10 mouse cellular contexts compared by ENCODE assay signal in genomic region chr3:121433359-121433758, GRCm38 (mm10). TPM values are rescaled to one million over a fixed set of nuclear protein-coding genes. Genes with fewer than 3 reads are reported as not detected.
DNase-seq lines count a peak whose midpoint lies in the region; ATAC-seq lines count a peak whose summit lies in the region.
"Had no signal": no experiment of that assay in that cellular context is flagged by ENCODE, and none has a peak within 500 bp of the region (broad histone marks: within the 10 kb centered on the region; RNA-seq: fewer than 3 reads in every experiment).

No protein-coding gene starts in this region.

- H3K27me3 ChIP-seq in forebrain, embryonic 13.5 days = no peaks in the 10 kb centered on the region
- H3K27me3 ChIP-seq in forebrain, embryonic 15.5 days = no peaks in the 10 kb centered on the region
- no peaks in the 10 kb centered on the region for H3K27me3 ChIP-seq in kidney, embryonic 14.5 days (ENCODE audit: control insufficient read depth, insufficient read depth, low read length)
- H3K27me3 ChIP-seq in embryonic facial prominence, embryonic 10.5 days (replicated peaks; ENCODE audit: low read depth, poor library complexity, severe bottlenecking) = no peaks in the 10 kb centered on the region
- H3K27me3 ChIP-seq in limb, embryonic 15.5 days = no peaks in the 10 kb centered on the region

- H3K4me1 ChIP-seq in forebrain, embryonic 13.5 days = peaks cover 74% of the 10 kb centered on the region
- H3K4me1 ChIP-seq in forebrain, embryonic 15.5 days = peaks cover 73% of the 10 kb centered on the region
- peaks cover 77% of the 10 kb centered on the region for H3K4me1 ChIP-seq in kidney, embryonic 14.5 days (ENCODE audit: control insufficient read depth, insufficient read depth, low read length)
- H3K4me1 ChIP-seq in embryonic facial prominence, embryonic 10.5 days = peaks cover 93% of the 10 kb centered on the region
- H3K4me1 ChIP-seq in limb, embryonic 15.5 days = peaks cover 80% of the 10 kb centered on the region

- no peak overlapping the region for H3K4me2 ChIP-seq in forebrain, embryonic 13.5 days
- H3K4me2 ChIP-seq in forebrain, embryonic 15.5 days (replicated peaks) = no peak overlapping the region
- peak overlapping the region; percentile 3; the same call in 1 of the 2 replicates for H3K4me2 ChIP-seq in kidney, embryonic 14.5 days (replicated peaks; ENCODE audit: low read depth, low read length)
- H3K4me2 ChIP-seq in limb, embryonic 15.5 days = peak overlapping the region; percentile 41

- no peak overlapping the region for H3K4me3 ChIP-seq in forebrain, embryonic 13.5 days
- H3K4me3 ChIP-seq in forebrain, embryonic 15.5 days = no peak overlapping the region
- H3K4me3 ChIP-seq in kidney, embryonic 14.5 days (ENCODE audit: low read length) = no peak overlapping the region
- H3K4me3 ChIP-seq in embryonic facial prominence, embryonic 10.5 days = peak overlapping the region; percentile 44
- H3K4me3 ChIP-seq in limb, embryonic 15.5 days = no peak overlapping the region

- peaks cover 11% of the 10 kb centered on the region; the same call in 1 of the 2 replicates for H3K36me3 ChIP-seq in forebrain, embryonic 13.5 days (ENCODE audit: poor library complexity, severe bottlenecking)
- H3K36me3 ChIP-seq in forebrain, embryonic 15.5 days = no peaks in the 10 kb centered on the region
- peaks cover 4% of the 10 kb centered on the region; the same call in 1 of the 2 replicates for H3K36me3 ChIP-seq in kidney, embryonic 14.5 days (ENCODE audit: control insufficient read depth, insufficient read depth, low read length)
- H3K36me3 ChIP-seq in embryonic facial prominence, embryonic 10.5 days (replicated peaks) = peaks cover 62% of the 10 kb centered on the region
- H3K36me3 ChIP-seq in limb, embryonic 15.5 days = 0 out of 2 replicates have a peak, but pooled peaks cover 4% of the 10 kb centered on the region

- no peak for ATAC-seq in forebrain, embryonic 13.5 days
- no peak for ATAC-seq in forebrain, embryonic 15.5 days (replicated peaks)
- ATAC-seq in kidney, embryonic 14.5 days (ENCODE audit: low FRiP score, low TSS enrichment) = no peak
- ATAC-seq in limb, embryonic 15.5 days (ENCODE audit: insufficient number of reproducible peaks, low FRiP score, low TSS enrichment, low read depth) = no peak

- WGBS in forebrain, embryonic 13.5 days = 83% methylated on average over 6 of the region's 6 CpGs
- 86% methylated on average over 6 of the region's 6 CpGs for WGBS in forebrain, embryonic 15.5 days
- 77% methylated on average over 6 of the region's 6 CpGs for WGBS in kidney, embryonic 14.5 days
- 64% methylated on average over 6 of the region's 6 CpGs for WGBS in embryonic facial prominence, embryonic 10.5 days
- 53% methylated on average over 6 of the region's 6 CpGs for WGBS in limb, embryonic 15.5 days

- H3K9ac ChIP-seq in forebrain, embryonic 13.5 days = no peak overlapping the region
- H3K9ac ChIP-seq in forebrain, embryonic 15.5 days (replicated peaks) = no peak overlapping the region
- no peak overlapping the region for H3K9ac ChIP-seq in kidney, embryonic 14.5 days (ENCODE audit: low read depth, low read length)
- H3K9ac ChIP-seq in limb, embryonic 15.5 days = no peak overlapping the region

- H3K27ac ChIP-seq in forebrain, embryonic 13.5 days = 0 out of 2 replicates have a peak overlapping the region, but pooled peaks have one; percentile 60
- H3K27ac ChIP-seq in forebrain, embryonic 15.5 days (replicated peaks) = no peak overlapping the region; the same call in 1 of the 2 replicates
- peak overlapping the region; percentile 59; the same call in 1 of the 2 replicates for H3K27ac ChIP-seq in kidney, embryonic 14.5 days (ENCODE audit: low read depth, low read length)
- H3K27ac ChIP-seq in embryonic facial prominence, embryonic 10.5 days (replicated peaks) = peak overlapping the region; percentile 86
- peak overlapping the region; percentile 90 for H3K27ac ChIP-seq in limb, embryonic 15.5 days

- DNase-seq in kidney, postnatal 25 days = no peak
- no peak for DNase-seq in embryonic facial prominence, embryonic 10.5 days (ENCODE audit: low spot score)
- DNase-seq in Muller cell, postnatal 12 days (ENCODE audit: inconsistent ontology term) = no peak
- DNase-seq in ovary, adult 18-20 months (ENCODE audit: low spot score) = no peak
- DNase-seq: cerebellum, adult 9-11 months; gastrocnemius, postnatal 36 days had no signal

- no peaks in the 10 kb centered on the region for H3K9me3 ChIP-seq in forebrain, embryonic 13.5 days (replicated peaks)
- no peaks in the 10 kb centered on the region for H3K9me3 ChIP-seq in forebrain, embryonic 15.5 days
- H3K9me3 ChIP-seq in kidney, embryonic 14.5 days (ENCODE audit: control insufficient read depth, low read length) = no peaks in the 10 kb centered on the region
- H3K9me3 ChIP-seq in embryonic facial prominence, embryonic 10.5 days = no peaks in the 10 kb centered on the region
- no peaks in the 10 kb centered on the region for H3K9me3 ChIP-seq in limb, embryonic 15.5 days

RNA-seq across cellular contexts. Expression of gene Cnn3, which starts 7.1 kb away (rescaled TPM):
- polyA plus RNA-seq in forebrain, embryonic 13.5 days (2015; fragmentation: Nextera tagmentation; extraction: Ambion mirVana) = 770 and 773 TPM in 2 replicates
- polyA plus RNA-seq in forebrain, embryonic 15.5 days (2015; fragmentation: Nextera tagmentation; extraction: Ambion mirVana) = 645 and 663 TPM in 2 replicates
- polyA plus RNA-seq in kidney, embryonic 14.5 days (2014; fragmentation: Nextera tagmentation; extraction: Ambion mirVana) = 570 and 666 TPM in 2 replicates
- polyA plus RNA-seq in embryonic facial prominence, embryonic 10.5 days (2016; fragmentation: Nextera tagmentation; extraction: Ambion mirVana) = 864 and 874 TPM in 2 replicates
- polyA plus RNA-seq in limb, embryonic 15.5 days (2015; fragmentation: Nextera tagmentation; extraction: Ambion mirVana) = 720 and 793 TPM in 2 replicates

Comparison
In these comparisons a context has a peak if more than half of its experiments do, and no peak if none do; other contexts are left out.
1. H3K4me2 ChIP-seq: peak in kidney, embryonic 14.5 days (single experiment) and limb, embryonic 15.5 days (single experiment); none in forebrain, embryonic 13.5 days (single experiment) and forebrain, embryonic 15.5 days (single experiment).